Mouse (Mus musculus): ENCODE measurements at regions not wholly inside any gene's neighbourhood (a gene's known extent, or its start where the extent isn't known, plus 50 kb on each side); places are given as distances from the start of the nearest gene placed in this dataset.

GRCm38 (mm10) chr6:25307471-25307870 lies 351.4 kb upstream of the Tmem229a start:
- H3K27me3 ChIP-seq (ENCODE audit: control insufficient read depth in 1 of 2, insufficient read depth in 2 of 2, low read length in 2 of 2) = no peaks in the 10 kb centered on the region
- no peak for DNase-seq (ENCODE audit: low read depth, low spot score)

GRCm38 (mm10) chr6:25304844-25305504 lies 348.9 kb upstream of the Tmem229a start:
- Histone ChIP-seq H3K4me1 (ENCODE audit: control insufficient read depth in 1 of 2, insufficient read depth in 2 of 2, low read length in 2 of 2) (no peaks in the 10 kb centered on the region), H3K4me3 (ENCODE audit: control insufficient read depth in 1 of 2, insufficient read depth in 1 of 2, low read depth in 2 of 2, low read length in 2 of 2) (no peak overlapping the region), H3K9ac (ENCODE audit: control insufficient read depth, low read depth, low read length, poor library complexity, severe bottlenecking) (no peak overlapping the region), H3K36me3 (ENCODE audit: control insufficient read depth in 1 of 2, insufficient read depth in 2 of 2, low read length in 2 of 2) (no peaks in the 10 kb centered on the region), H3K27ac (ENCODE audit: control insufficient read depth, low read depth, low read length) (no peak overlapping the region), H3K79me2 (ENCODE audit: control insufficient read depth, insufficient read depth, low read length, poor library complexity) (no peaks in the 10 kb centered on the region), H3K9me3 (replicated peaks; ENCODE audit: insufficient read depth, low read length) (no peaks in the 10 kb centered on the region), H3K27me3 (ENCODE audit: control insufficient read depth in 1 of 2, insufficient read depth in 2 of 2, low read length in 2 of 2) (no peaks in the 10 kb centered on the region)
- no peak for DNase-seq (ENCODE audit: low read depth, low spot score)
- no peak for TF ChIP-seq ZMIZ1 (IDR thresholded peaks at IDR 0.05; ENCODE audit: low read depth, low read length)

More at GRCm38 (mm10) chr6:25307471-25307870, 351.4 kb upstream of the Tmem229a start:
- H3K36me3 ChIP-seq (ENCODE audit: control insufficient read depth in 1 of 2, insufficient read depth in 2 of 2, low read length in 2 of 2) = no peaks in the 10 kb centered on the region
- no peaks in the 10 kb centered on the region for H3K4me1 ChIP-seq (ENCODE audit: control insufficient read depth in 1 of 2, insufficient read depth in 2 of 2, low read length in 2 of 2)
- TF ChIP-seq NELFE (IDR thresholded peaks at IDR 0.05; ENCODE audit: low read depth, low read length) (no peak), CHD1 (IDR thresholded peaks at IDR 0.05; ENCODE audit: low read depth, low read length) (no peak), MAFK (IDR thresholded peaks at IDR 0.05; ENCODE audit: borderline replicate concordance, low read depth, low read length) (no peak), CHD2 (IDR thresholded peaks at IDR 0.05; ENCODE audit: low read length) (no peak), KAT2A (conservative IDR thresholded peaks at IDR 0.05; ENCODE audit: low read depth, low read length) (no peak), RCOR1 (IDR thresholded peaks at IDR 0.05; ENCODE audit: low read depth, low read length) (no peak), MAZ (IDR thresholded peaks at IDR 0.05; ENCODE audit: low read depth, low read length) (no peak), SIN3A (IDR thresholded peaks at IDR 0.05; ENCODE audit: low read length) (no peak), MEF2A (IDR thresholded peaks at IDR 0.05; ENCODE audit: extremely low read depth, insufficient replicate concordance, low read depth, low read length, poor library complexity, severe bottlenecking) (no peak), MYB (IDR thresholded peaks at IDR 0.05; ENCODE audit: low read depth, low read length) (no peak), ZMIZ1 (IDR thresholded peaks at IDR 0.05; ENCODE audit: low read depth, low read length) (no peak), POLR2AphosphoS2 (IDR thresholded peaks at IDR 0.05; ENCODE audit: low read length) (no peak), ZNF384 (IDR thresholded peaks at IDR 0.05; ENCODE audit: low read depth, low read length) (no peak), TAL1 (IDR thresholded peaks at IDR 0.05; ENCODE audit: low read length) (no peak)
- no peaks in the 10 kb centered on the region for H3K9me3 ChIP-seq (replicated peaks; ENCODE audit: insufficient read depth, low read length)
- no peak overlapping the region for H3K4me3 ChIP-seq (ENCODE audit: control insufficient read depth in 1 of 2, insufficient read depth in 1 of 2, low read depth in 2 of 2, low read length in 2 of 2)
- no peak overlapping the region for H3K27ac ChIP-seq (ENCODE audit: control insufficient read depth, low read depth, low read length)
- no peak overlapping the region for H3K9ac ChIP-seq (ENCODE audit: control insufficient read depth, low read depth, low read length, poor library complexity, severe bottlenecking)
- no peaks in the 10 kb centered on the region for H3K79me2 ChIP-seq (ENCODE audit: control insufficient read depth, insufficient read depth, low read length, poor library complexity)

DNA sequence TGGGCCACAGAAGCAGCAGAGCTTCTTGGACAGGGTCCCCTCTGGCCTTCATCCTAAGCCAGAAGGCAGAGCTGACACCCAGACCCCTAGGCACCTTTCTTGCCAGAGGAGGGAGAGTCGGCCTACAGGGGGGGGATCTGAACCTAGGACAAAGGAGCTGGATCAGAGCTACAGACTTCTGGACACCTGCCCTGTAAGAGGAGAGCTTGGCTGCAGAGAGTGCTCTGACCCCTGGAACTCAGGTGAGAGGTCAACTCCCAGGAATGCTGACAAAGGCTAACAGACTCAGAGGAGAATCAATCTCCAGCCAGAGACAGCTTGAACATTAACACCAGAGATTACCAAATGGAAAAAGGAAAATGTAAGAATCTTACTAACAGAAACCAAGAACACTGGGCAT lies 335.5 kb upstream of the Tmem229a start:
- Histone ChIP-seq H3K9ac (ENCODE audit: control insufficient read depth, low read depth, low read length, poor library complexity, severe bottlenecking) (no peak overlapping the region), H3K27ac (ENCODE audit: control insufficient read depth, low read depth, low read length) (no peak overlapping the region), H3K36me3 (ENCODE audit: control insufficient read depth in 1 of 2, insufficient read depth in 2 of 2, low read length in 2 of 2) (no peaks in the 10 kb centered on the region), H3K4me1 (ENCODE audit: control insufficient read depth in 1 of 2, insufficient read depth in 2 of 2, low read length in 2 of 2) (no peaks in the 10 kb centered on the region), H3K4me3 (ENCODE audit: control insufficient read depth in 1 of 2, insufficient read depth in 1 of 2, low read depth in 2 of 2, low read length in 2 of 2) (no peak overlapping the region), H3K27me3 (ENCODE audit: control insufficient read depth in 1 of 2, insufficient read depth in 2 of 2, low read length in 2 of 2) (no peaks in the 10 kb centered on the region), H3K79me2 (ENCODE audit: control insufficient read depth, insufficient read depth, low read length, poor library complexity) (no peaks in the 10 kb centered on the region), H3K9me3 (replicated peaks; ENCODE audit: insufficient read depth, low read length) (no peaks in the 10 kb centered on the region)
- TF ChIP-seq EP300 (IDR thresholded peaks at IDR 0.05; ENCODE audit: low read depth in 1 of 2, low read length in 2 of 2) = no peak
- no peak for TF ChIP-seq USF2 (IDR thresholded peaks at IDR 0.05; ENCODE audit: borderline replicate concordance in 1 of 2, insufficient read depth in 1 of 2, low read depth in 1 of 2, low read length in 2 of 2)
- TF ChIP-seq SIN3A (IDR thresholded peaks at IDR 0.05; ENCODE audit: low read length) = no peak
- TF ChIP-seq E2F4 (IDR thresholded peaks at IDR 0.05; ENCODE audit: borderline replicate concordance, low read depth, low read length) = no peak
- no peak for TF ChIP-seq UBTF (IDR thresholded peaks at IDR 0.05; ENCODE audit: borderline replicate concordance, insufficient read depth, low read depth, low read length)
- no peak for TF ChIP-seq JUND (IDR thresholded peaks at IDR 0.05; ENCODE audit: low read depth, low read length)
- no peak for TF ChIP-seq RAD21 (IDR thresholded peaks at IDR 0.05; ENCODE audit: low read depth, low read length)
- TF ChIP-seq MXI1 (IDR thresholded peaks at IDR 0.05; ENCODE audit: low read depth, low read length) = no peak
- TF ChIP-seq CTCF (IDR thresholded peaks at IDR 0.05 in 2 of 3, conservative IDR thresholded peaks at IDR 0.05 in 1 of 3; ENCODE audit: control insufficient read depth in 1 of 3, insufficient read depth in 1 of 3, low read depth in 2 of 3, low read length in 3 of 3, poor library complexity in 1 of 3, severe bottlenecking in 1 of 3) = no peak
- TF ChIP-seq CHD2 (IDR thresholded peaks at IDR 0.05; ENCODE audit: low read length) = no peak
- no peak for TF ChIP-seq MAX (IDR thresholded peaks at IDR 0.05; ENCODE audit: low read length)
- no peak for TF ChIP-seq ZC3H11A (IDR thresholded peaks at IDR 0.05; ENCODE audit: low read depth, low read length)
- no peak for TF ChIP-seq POLR2A (IDR thresholded peaks at IDR 0.05; ENCODE audit: control insufficient read depth in 1 of 2, insufficient read depth in 1 of 2, low read depth in 1 of 2, low read length in 2 of 2, poor library complexity in 1 of 2)
- no peak for TF ChIP-seq NELFE (IDR thresholded peaks at IDR 0.05; ENCODE audit: low read depth, low read length)
- no peak for DNase-seq (ENCODE audit: low read depth, low spot score)
